Mouse (Mus musculus) liver, postnatal 0 days (tissue): Measurements from ENCODE around the gene Apoa4. TPM values are rescaled to one million over a fixed set of nuclear protein-coding genes. Genes with fewer than 3 reads are reported as not detected.

Source experiments
- ATAC-seq: fragments of 200-750 bp; cut with Nextera tagmentation; 2 replicates; pipeline ENCODE4 v1.8.0; 2017; ENCODE audit warnings: mild to moderate bottlenecking, moderate library complexity
- DNase-seq: peaks from one replicate; pipeline ENCODE4 v3.0.0-alpha.2; 2016
- H3K27ac ChIP-seq: fragments of 300-500 bp; sonication (generic); 2 replicates; pipeline ENCODE4 v1.5.1; 2014; ENCODE audit warnings: antibody characterized with exemption, moderate library complexity, mild to moderate bottlenecking, low read depth
- H3K27me3 ChIP-seq: fragments of 300-500 bp; sonication (generic); 2 replicates; pipeline ENCODE4 v1.6.1; 2014; ENCODE audit warnings: low read length, control low read depth, mixed read lengths; ENCODE audit not compliant: insufficient read depth
- H3K36me3 ChIP-seq: fragments of 300-500 bp; sonication (generic); replicated peaks from 2 replicates; pipeline ENCODE4 v1.6.1; 2014; ENCODE audit warnings: mild to moderate bottlenecking, control low read depth, low read length, moderate library complexity, mixed read lengths; ENCODE audit not compliant: insufficient read depth
- H3K4me1 ChIP-seq: fragments of 300-500 bp; sonication (generic); 2 replicates; pipeline ENCODE4 v1.6.1; 2014; ENCODE audit warnings: antibody characterized with exemption, mild to moderate bottlenecking, control low read depth; ENCODE audit not compliant: insufficient read depth
- H3K4me2 ChIP-seq: fragments of 300-500 bp; sonication (generic); 2 replicates; pipeline ENCODE4 v1.6.1; 2014; ENCODE audit warnings: low read depth, mild to moderate bottlenecking, low read length, moderate library complexity, mixed read lengths
- H3K4me3 ChIP-seq: fragments of 300-500 bp; sonication (generic); 2 replicates; pipeline ENCODE4 v1.5.1; 2014; ENCODE audit warnings: low read depth, low read length
- H3K9ac ChIP-seq: fragments of 300-500 bp; sonication (generic); replicated peaks from 2 replicates; pipeline ENCODE4 v1.6.1; 2014; ENCODE audit warnings: mild to moderate bottlenecking, moderate library complexity
- H3K9me3 ChIP-seq: fragments of 300-500 bp; sonication (generic); 2 replicates; pipeline ENCODE4 v1.6.1; 2016; ENCODE audit warnings: mild to moderate bottlenecking, control low read depth, low read length, mixed read lengths
- CTCF ChIP-seq: sonication (generic); IDR thresholded peaks from 2 replicates; pipeline ENCODE4 v1.5.1; 2016; ENCODE audit warnings: antibody characterized with exemption, low read depth
- EP300 ChIP-seq: IDR thresholded peaks from 2 replicates; pipeline ENCODE4 v1.6.1; 2016; ENCODE audit warnings: antibody characterized with exemption, low read depth, mild to moderate bottlenecking
- WGBS: fragments of 180-500 bp; shearing (Covaris S2); extraction: QIAGEN DNeasy Blood & Tissue Kit; methylation state at CpG from one replicate; pipeline ENCODE4 v1.1.7; 2014; ENCODE audit not compliant: insufficient replicate concordance; 5-methylcytosine and 5-hydroxymethylcytosine counted together
- polyA plus RNA-seq: library from polyadenylated mRNA; unstranded; fragments of >200 nt; fragmentation: Nextera tagmentation; extraction: Ambion mirVana; gene quantifications from 2 replicates; pipeline ENCODE4 v1.2.1, GENCODE M21; 2015

Gene Apoa4
- polyA plus RNA-seq, 1 experiment from 2014 or later = 423 TPM

- DNase-seq = no peak
- peaks cover 46% of the 10 kb centered on the region for H3K36me3 ChIP-seq
- TF ChIP-seq EP300 (no peak), CTCF (no peak)
- no peak for ATAC-seq
- H3K27ac ChIP-seq = peak overlapping the region; percentile 73; the same call in 1 of the 2 replicates
- H3K27me3 ChIP-seq = no peaks in the 10 kb centered on the region
- no peak overlapping the region for H3K9ac ChIP-seq
- no peak overlapping the region for H3K4me3 ChIP-seq
- no peaks in the 10 kb centered on the region for H3K9me3 ChIP-seq
- no peak overlapping the region for H3K4me2 ChIP-seq
- peaks cover 19% of the 10 kb centered on the region for H3K4me1 ChIP-seq
- WGBS = 60% methylated on average over 9 of the region's 9 CpGs
Observed at GRCm38 (mm10) chr9:46198461-46198860, 42.0 kb upstream of the Apoa4 start.

DNA sequence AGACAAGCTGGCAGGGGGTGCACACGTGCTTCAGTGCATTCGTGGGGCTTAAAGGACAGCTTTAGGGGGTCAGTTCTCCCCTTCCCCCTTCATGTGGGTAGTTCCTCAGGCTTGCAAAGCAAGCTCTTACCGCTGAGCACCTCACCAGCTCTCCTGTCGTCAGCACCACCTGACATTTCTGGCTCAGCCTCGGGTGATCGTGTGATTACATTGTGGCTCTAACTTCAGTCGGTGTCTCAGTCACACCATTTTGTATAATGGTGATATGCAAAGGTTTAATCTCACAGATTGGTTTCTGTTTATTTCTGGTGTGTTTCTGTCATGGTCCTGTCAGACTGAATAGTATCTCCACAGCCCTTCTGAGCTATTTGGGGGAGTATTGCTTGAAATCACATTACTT is 41.6 kb upstream of the Apoa4 start:
- ATAC-seq = no peak
- peaks cover 46% of the 10 kb centered on the region for H3K36me3 ChIP-seq
- no peak overlapping the region for H3K9ac ChIP-seq
- no peak for DNase-seq
- TF ChIP-seq EP300 = no peak
- no peak for TF ChIP-seq CTCF
- H3K9me3 ChIP-seq = no peaks in the 10 kb centered on the region
- peak overlapping the region; percentile 73 for H3K27ac ChIP-seq
- no peak overlapping the region for H3K4me3 ChIP-seq
- WGBS = 75% methylated on average over 7 of the region's 7 CpGs
- H3K27me3 ChIP-seq = no peaks in the 10 kb centered on the region
- no peak overlapping the region for H3K4me2 ChIP-seq
- H3K4me1 ChIP-seq = peaks cover 19% of the 10 kb centered on the region

GRCm38 (mm10) chr9:46199609-46200008 is 40.9 kb upstream of the Apoa4 start:
- H3K4me3 ChIP-seq = no peak overlapping the region
- TF ChIP-seq CTCF = no peak
- no peak for TF ChIP-seq EP300
- DNase-seq (no peak), ATAC-seq (no peak)
- H3K36me3 ChIP-seq = peaks cover 47% of the 10 kb centered on the region
- H3K4me2 ChIP-seq = no peak overlapping the region
- 54% methylated on average over 2 of the region's 2 CpGs for WGBS
- H3K4me1 ChIP-seq = peaks cover 19% of the 10 kb centered on the region
- H3K9ac ChIP-seq = no peak overlapping the region
- no peaks in the 10 kb centered on the region for H3K27me3 ChIP-seq
- no peaks in the 10 kb centered on the region for H3K9me3 ChIP-seq
- H3K27ac ChIP-seq = peak overlapping the region; percentile 73

DNA sequence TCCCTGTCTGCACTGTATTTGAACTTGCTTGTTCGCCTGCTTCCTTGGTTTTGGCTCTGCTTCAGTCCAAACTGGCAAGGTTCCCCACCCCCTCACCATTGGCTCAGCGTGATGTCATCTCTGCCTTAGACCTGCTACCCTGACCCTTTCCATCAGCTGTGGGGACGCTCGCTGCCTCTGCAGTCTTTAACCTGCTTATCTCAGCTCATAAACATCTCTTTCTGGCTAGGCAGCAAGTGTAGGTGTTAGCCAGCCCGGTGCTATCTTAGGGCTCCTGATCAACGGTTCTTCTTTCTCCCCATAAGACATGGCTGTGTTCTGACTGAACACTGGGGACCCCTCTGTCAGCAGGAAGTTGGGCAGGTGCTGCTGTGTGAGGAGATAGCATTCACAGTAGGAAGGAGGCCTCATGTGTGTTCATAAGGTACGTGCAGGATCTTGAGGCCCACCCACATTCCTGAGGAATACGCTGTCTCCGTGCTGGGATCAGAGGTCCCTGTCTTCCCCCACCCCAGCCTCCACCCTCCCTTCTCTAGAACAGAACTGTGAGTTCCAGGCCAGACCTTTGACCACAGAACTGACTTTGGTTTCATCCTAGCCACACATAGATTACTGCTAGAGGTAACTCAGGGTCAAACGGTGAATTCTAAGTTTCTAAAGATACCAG is 33.5 kb upstream of the Apoa4 start:
- DNase-seq = peak; percentile 45
- Histone ChIP-seq H3K36me3 (peaks cover 42% of the 10 kb centered on the region), H3K27me3 (no peaks in the 10 kb centered on the region), H3K9me3 (no peaks in the 10 kb centered on the region), H3K4me1 (peaks cover 12% of the 10 kb centered on the region), H3K27ac (peak overlapping the region; percentile 80), H3K4me3 (no peak overlapping the region), H3K9ac (no peak overlapping the region; the same call in 1 of the 2 replicates), H3K4me2 (no peak overlapping the region)
- no peak for TF ChIP-seq CTCF
- TF ChIP-seq EP300 = peak; percentile 80
- 30% methylated on average over 10 of the region's 10 CpGs for WGBS
- ATAC-seq = peak; percentile 77

- peaks cover 46% of the 10 kb centered on the region for H3K36me3 ChIP-seq
- H3K9me3 ChIP-seq = no peaks in the 10 kb centered on the region
- peaks cover 12% of the 10 kb centered on the region for H3K4me1 ChIP-seq
- DNase-seq (no peak), ATAC-seq (peak; percentile 53)
- no peak overlapping the region for H3K4me3 ChIP-seq
- H3K27ac ChIP-seq = peak overlapping the region; percentile 80
- no peak for TF ChIP-seq CTCF
- no peak for TF ChIP-seq EP300
- 59% methylated on average over 6 of the region's 6 CpGs for WGBS
- H3K9ac ChIP-seq = no peak overlapping the region
- H3K27me3 ChIP-seq = no peaks in the 10 kb centered on the region
- H3K4me2 ChIP-seq = no peak overlapping the region
Observed at GRCm38 (mm10) chr9:46207501-46207869, 33.0 kb upstream of the Apoa4 start.

DNA sequence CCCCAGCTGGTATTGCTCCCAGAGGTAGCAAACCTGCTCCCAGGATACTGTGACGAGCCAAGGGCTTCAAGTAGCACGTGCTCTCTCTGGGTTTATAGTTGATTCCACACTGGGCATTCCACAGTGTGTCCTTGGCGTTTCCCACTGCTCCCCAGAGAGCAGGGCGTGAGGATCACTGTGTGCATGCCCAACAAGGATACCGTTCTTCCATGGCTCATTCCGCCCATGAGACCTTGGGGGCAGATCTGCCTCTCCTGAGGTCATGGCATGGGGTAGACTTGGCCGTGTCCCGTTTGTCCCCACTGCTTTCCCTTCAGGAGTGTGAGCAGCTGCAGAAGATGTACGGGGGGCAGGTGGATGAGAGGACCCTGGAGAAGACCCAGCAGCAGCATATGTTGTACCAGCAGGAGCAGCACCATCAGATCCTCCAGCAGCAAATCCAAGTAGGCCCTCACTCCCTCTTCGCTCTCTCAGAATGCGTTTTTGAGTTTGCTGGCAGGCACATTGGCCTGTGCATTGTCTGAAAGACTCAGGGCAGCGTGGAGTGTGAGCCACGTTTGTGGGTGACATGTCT is 32.0 kb upstream of the Apoa4 start:
- peaks cover 49% of the 10 kb centered on the region for H3K36me3 ChIP-seq
- WGBS = 80% methylated on average over 13 of the region's 13 CpGs
- H3K9ac ChIP-seq = no peak overlapping the region
- no peak for DNase-seq
- no peak for ATAC-seq
- peaks cover 9% of the 10 kb centered on the region for H3K4me1 ChIP-seq
- H3K4me2 ChIP-seq = no peak overlapping the region
- no peak overlapping the region for H3K4me3 ChIP-seq
- TF ChIP-seq EP300 (no peak), CTCF (no peak)
- no peaks in the 10 kb centered on the region for H3K27me3 ChIP-seq
- no peaks in the 10 kb centered on the region for H3K9me3 ChIP-seq
- no peak overlapping the region for H3K27ac ChIP-seq
